Mouse (Mus musculus) small intestine, adult 2 months (tissue): ENCODE measurements at regions not wholly inside any gene's neighbourhood (a gene's known extent, or its start where the extent isn't known, plus 50 kb on each side); places are given as distances from the start of the nearest gene placed in this dataset.

Experiments
- CTCF ChIP-seq: fragments of 200-500 bp; IDR thresholded peaks from 2 replicates; pipeline ENCODE4 v1.5.1; 2012; ENCODE audit warnings: low read depth, mild to moderate bottlenecking, control low read depth, inconsistent platforms, low read length, moderate library complexity, mixed read lengths; ENCODE audit not compliant: insufficient replicate concordance, insufficient read length; ENCODE audit errors: extremely low read depth
- POLR2A ChIP-seq: fragments of 200-500 bp; IDR thresholded peaks from 2 replicates; pipeline ENCODE4 v1.6.1; 2012; ENCODE audit warnings: low read depth, mild to moderate bottlenecking, control low read depth, inconsistent platforms, low read length, moderate library complexity

- no peak for TF ChIP-seq CTCF
- TF ChIP-seq POLR2A = no peak
These were observed 490.2 kb upstream of the Smim15 start for GRCm38 (mm10) chr13:107554091-107554490.
